Mouse (Mus musculus) forebrain, postnatal 0 days (tissue): ENCODE measurements at regions not wholly inside any gene's neighbourhood (a gene's known extent, or its start where the extent isn't known, plus 50 kb on each side); places are given as distances from the start of the nearest gene placed in this dataset.

Experiments
- ATAC-seq: fragments of 200-750 bp; cut with Nextera tagmentation; 2 replicates; pipeline ENCODE4 v1.8.0; 2017; ENCODE audit warnings: mild to moderate bottlenecking, moderate library complexity
- DNase-seq: peaks from one replicate; pipeline ENCODE4 v3.0.0-alpha.2; 2015
- H3K27ac ChIP-seq: fragments of 300-500 bp; sonication (generic); 2 replicates; pipeline ENCODE4 v1.5.1; 2014; ENCODE audit warnings: low read depth, mild to moderate bottlenecking, antibody characterized with exemption, low read length, moderate library complexity, mixed read lengths
- H3K27me3 ChIP-seq: fragments of 300-500 bp; sonication (generic); 2 replicates; pipeline ENCODE4 v1.6.1; 2014; ENCODE audit warnings: mild to moderate bottlenecking, low read length, mixed read lengths; ENCODE audit not compliant: insufficient read depth
- H3K36me3 ChIP-seq: fragments of 300-500 bp; sonication (generic); 2 replicates; pipeline ENCODE4 v1.6.1; 2014; ENCODE audit warnings: mild to moderate bottlenecking, moderate library complexity; ENCODE audit not compliant: insufficient read depth
- H3K4me1 ChIP-seq: fragments of 300-500 bp; sonication (generic); 2 replicates; pipeline ENCODE4 v1.6.1; 2014; ENCODE audit warnings: antibody characterized with exemption; ENCODE audit not compliant: insufficient read depth
- H3K4me2 ChIP-seq: fragments of 300-500 bp; sonication (generic); 2 replicates; pipeline ENCODE4 v1.6.1; 2014; ENCODE audit warnings: low read depth, mild to moderate bottlenecking, moderate library complexity
- H3K4me3 ChIP-seq: fragments of 300-500 bp; sonication (generic); 2 replicates; pipeline ENCODE4 v1.5.1; 2014; ENCODE audit warnings: low read depth, low read length, mixed read lengths
- H3K9ac ChIP-seq: fragments of 300-500 bp; sonication (generic); 2 replicates; pipeline ENCODE4 v1.6.1; 2014; ENCODE audit warnings: mild to moderate bottlenecking
- H3K9me3 ChIP-seq: fragments of 300-500 bp; sonication (generic); 2 replicates; pipeline ENCODE4 v1.6.1; 2016; ENCODE audit warnings: low read length
- CTCF ChIP-seq: sonication (generic); IDR thresholded peaks from 2 replicates; pipeline ENCODE4 v1.5.1; 2016; ENCODE audit warnings: antibody characterized with exemption, control low read depth, low read depth
- WGBS: fragments of 180-500 bp; shearing (Covaris S2); extraction: QIAGEN DNeasy Blood & Tissue Kit; methylation state at CpG from one replicate; pipeline ENCODE4 v1.1.7; 2014; 5-methylcytosine and 5-hydroxymethylcytosine counted together

- Histone ChIP-seq H3K9me3 (no peaks in the 10 kb centered on the region), H3K4me2 (no peak overlapping the region), H3K27ac (no peak overlapping the region), H3K9ac (no peak overlapping the region), H3K4me1 (no peaks in the 10 kb centered on the region), H3K4me3 (no peak overlapping the region), H3K36me3 (no peaks in the 10 kb centered on the region), H3K27me3 (no peaks in the 10 kb centered on the region)
- DNase-seq (no peak), ATAC-seq (no peak)
- TF ChIP-seq CTCF, result peak; percentile 54
- 53% methylated on average over 7 of the region's 7 CpGs for WGBS
Observed at GRCm38 (mm10) chr4:106127641-106128040, 188.4 kb upstream of the Usp24 start.

GRCm38 (mm10) chr4:106129327-106129726, 186.7 kb upstream of the Usp24 start:
- no peak for ATAC-seq
- H3K27me3 ChIP-seq, result no peaks in the 10 kb centered on the region
- H3K27ac ChIP-seq, result no peak overlapping the region
- no peaks in the 10 kb centered on the region for H3K9me3 ChIP-seq
- DNase-seq, result no peak
- H3K9ac ChIP-seq, result no peak overlapping the region
- TF ChIP-seq CTCF, result no peak
- H3K36me3 ChIP-seq, result no peaks in the 10 kb centered on the region
- H3K4me3 ChIP-seq, result no peak overlapping the region
- H3K4me1 ChIP-seq, result no peaks in the 10 kb centered on the region
- H3K4me2 ChIP-seq, result no peak overlapping the region
- WGBS, result 83% methylated on average over 7 of the region's 7 CpGs

- WGBS, result 94% methylated on average over 2 of the region's 2 CpGs
- TF ChIP-seq CTCF, result no peak
- Histone ChIP-seq H3K9ac (no peak overlapping the region), H3K4me2 (no peak overlapping the region), H3K4me1 (no peaks in the 10 kb centered on the region), H3K9me3 (no peaks in the 10 kb centered on the region), H3K36me3 (no peaks in the 10 kb centered on the region), H3K27me3 (no peaks in the 10 kb centered on the region), H3K4me3 (no peak overlapping the region), H3K27ac (no peak overlapping the region)
- ATAC-seq (no peak), DNase-seq (no peak)
Observed at GRCm38 (mm10) chr4:106129803-106130202, 186.2 kb upstream of the Usp24 start.

GRCm38 (mm10) chr4:106133746-106134730, 182.0 kb upstream of the Usp24 start:
- H3K4me2 ChIP-seq, result no peak overlapping the region
- H3K27ac ChIP-seq, result no peak overlapping the region
- no peak overlapping the region for H3K9ac ChIP-seq
- TF ChIP-seq CTCF, result no peak
- DNase-seq, result no peak
- WGBS, result 69% methylated on average over 10 of the region's 10 CpGs
- no peak for ATAC-seq
- no peaks in the 10 kb centered on the region for H3K4me1 ChIP-seq
- no peak overlapping the region for H3K4me3 ChIP-seq
- no peaks in the 10 kb centered on the region for H3K9me3 ChIP-seq
- H3K36me3 ChIP-seq, result no peaks in the 10 kb centered on the region
- no peaks in the 10 kb centered on the region for H3K27me3 ChIP-seq

- no peak for DNase-seq
- H3K9ac ChIP-seq, result no peak overlapping the region
- TF ChIP-seq CTCF, result no peak
- no peaks in the 10 kb centered on the region for H3K9me3 ChIP-seq
- H3K4me1 ChIP-seq, result no peaks in the 10 kb centered on the region
- no peak overlapping the region for H3K4me2 ChIP-seq
- no peak overlapping the region for H3K27ac ChIP-seq
- ATAC-seq, result no peak
- no peaks in the 10 kb centered on the region for H3K27me3 ChIP-seq
- H3K36me3 ChIP-seq, result no peaks in the 10 kb centered on the region
- 91% methylated on average over 4 of the region's 4 CpGs for WGBS
- H3K4me3 ChIP-seq, result no peak overlapping the region
Observed at GRCm38 (mm10) chr4:106142741-106143140, 173.3 kb upstream of the Usp24 start.

- Histone ChIP-seq H3K36me3 (no peaks in the 10 kb centered on the region), H3K9me3 (no peaks in the 10 kb centered on the region), H3K9ac (no peak overlapping the region), H3K4me1 (no peaks in the 10 kb centered on the region), H3K27me3 (no peaks in the 10 kb centered on the region), H3K4me3 (no peak overlapping the region), H3K4me2 (no peak overlapping the region), H3K27ac (no peak overlapping the region)
- ATAC-seq (no peak), DNase-seq (no peak)
- TF ChIP-seq CTCF, result no peak; the same call in 1 of the 2 replicates
- 68% methylated on average over 7 of the region's 7 CpGs for WGBS
Observed at GRCm38 (mm10) chr4:106144351-106145116, 171.5 kb upstream of the Usp24 start.

- ATAC-seq (no peak), DNase-seq (no peak)
- Histone ChIP-seq H3K36me3 (no peaks in the 10 kb centered on the region), H3K4me1 (no peaks in the 10 kb centered on the region), H3K27ac (no peak overlapping the region), H3K4me2 (no peak overlapping the region), H3K9me3 (no peaks in the 10 kb centered on the region), H3K27me3 (no peaks in the 10 kb centered on the region), H3K4me3 (no peak overlapping the region), H3K9ac (no peak overlapping the region)
- no peak for TF ChIP-seq CTCF
- 30% methylated on average over 3 of the region's 3 CpGs for WGBS
Observed at GRCm38 (mm10) chr4:106146919-106147460, 169.0 kb upstream of the Usp24 start.
